Mouse (Mus musculus): Measurements from ENCODE around the gene Bscl2. TPM values are rescaled to one million over a fixed set of nuclear protein-coding genes. Genes with fewer than 3 reads are reported as not detected.
"Not testable (repeated sequence)": the region's sequence is repeated elsewhere in the genome, so short reads cannot be mapped to it uniquely, and the experiment has no call there.

The Bscl2 gene
- polyA plus RNA-seq, 1 experiment from 2014 or later = 44.9 TPM

- Histone ChIP-seq H3K27me3 (replicated peaks; ENCODE audit: control insufficient read depth, insufficient read depth, low read length) (no peaks in the 10 kb centered on the region), H3K36me3 (ENCODE audit: control insufficient read depth, insufficient read depth, low read length) (peaks cover 44% of the 10 kb centered on the region), H3K4me2 (ENCODE audit: low read depth, low read length) (peak overlapping the region; percentile 92), H3K4me1 (ENCODE audit: control insufficient read depth, insufficient read depth, low read length) (peaks cover 26% of the 10 kb centered on the region), H3K9me3 (ENCODE audit: control insufficient read depth, low read length) (no peaks in the 10 kb centered on the region), H3K9ac (ENCODE audit: low read depth, low read length) (peak overlapping the region; percentile 96), H3K27ac (replicated peaks; ENCODE audit: low read depth, low read length) (peak overlapping the region; percentile 99), H3K4me3 (ENCODE audit: low read depth, low read length) (peak overlapping the region; percentile 97)
- WGBS = under 1% methylated on average over 38 of the region's 48 CpGs
- no peak for DNase-seq (ENCODE audit: low spot score)
- ATAC-seq (ENCODE audit: low read depth) = peak; percentile 1; the same call in 1 of the 2 replicates
These were observed 16.8 kb upstream of the Bscl2 start for GRCm38 (mm10) chr19:8820424-8820956.

GRCm38 (mm10) chr19:8821146-8821545 is 16.1 kb upstream of the Bscl2 start:
- under 1% methylated on average over 7 of the region's 7 CpGs for WGBS
- Histone ChIP-seq H3K4me2 (ENCODE audit: low read depth, low read length) (peak overlapping the region; percentile 92), H3K27me3 (replicated peaks; ENCODE audit: control insufficient read depth, insufficient read depth, low read length) (no peaks in the 10 kb centered on the region), H3K4me3 (ENCODE audit: low read depth, low read length) (peak overlapping the region; percentile 97), H3K4me1 (ENCODE audit: control insufficient read depth, insufficient read depth, low read length) (peaks cover 26% of the 10 kb centered on the region), H3K9ac (ENCODE audit: low read depth, low read length) (peak overlapping the region; percentile 96), H3K27ac (replicated peaks; ENCODE audit: low read depth, low read length) (peak overlapping the region; percentile 99; the same call in 1 of the 2 replicates), H3K9me3 (ENCODE audit: control insufficient read depth, low read length) (no peaks in the 10 kb centered on the region), H3K36me3 (ENCODE audit: control insufficient read depth, insufficient read depth, low read length) (peaks cover 44% of the 10 kb centered on the region)
- DNase-seq (ENCODE audit: low spot score) (no peak), ATAC-seq (ENCODE audit: low read depth) (no peak)

GRCm38 (mm10) chr19:8822696-8823095 is 14.6 kb upstream of the Bscl2 start:
- no peak for DNase-seq (ENCODE audit: low spot score)
- Histone ChIP-seq H3K4me1 (ENCODE audit: control insufficient read depth, insufficient read depth, low read length) (peaks cover 16% of the 10 kb centered on the region), H3K27me3 (replicated peaks; ENCODE audit: control insufficient read depth, insufficient read depth, low read length) (no peaks in the 10 kb centered on the region), H3K4me2 (ENCODE audit: low read depth, low read length) (peak overlapping the region; percentile 92), H3K4me3 (ENCODE audit: low read depth, low read length) (peak overlapping the region; percentile 97), H3K36me3 (ENCODE audit: control insufficient read depth, insufficient read depth, low read length) (peaks cover 51% of the 10 kb centered on the region), H3K9ac (ENCODE audit: low read depth, low read length) (0 out of 2 replicates have a peak overlapping the region, but pooled peaks have one; percentile 96), H3K27ac (replicated peaks; ENCODE audit: low read depth, low read length) (no peak overlapping the region), H3K9me3 (ENCODE audit: control insufficient read depth, low read length) (no peaks in the 10 kb centered on the region)
- ATAC-seq (ENCODE audit: low read depth) = no peak
- WGBS = 76% methylated on average over 8 of the region's 8 CpGs

- DNase-seq (ENCODE audit: low spot score) = no peak
- Histone ChIP-seq H3K4me3 (ENCODE audit: low read depth, low read length) (no peak within 1 kb of the TSS), H3K9me3 (ENCODE audit: control insufficient read depth, low read length) (no peaks in the 10 kb centered on the region), H3K36me3 (ENCODE audit: control insufficient read depth, insufficient read depth, low read length) (peaks cover 100% of the 10 kb centered on the region), H3K4me2 (ENCODE audit: low read depth, low read length) (no peak within 1 kb of the TSS), H3K27me3 (replicated peaks; ENCODE audit: control insufficient read depth, insufficient read depth, low read length) (no peaks in the 10 kb centered on the region), H3K27ac (replicated peaks; ENCODE audit: low read depth, low read length) (no peak within 1 kb of the TSS), H3K9ac (ENCODE audit: low read depth, low read length) (no peak within 1 kb of the TSS), H3K4me1 (ENCODE audit: control insufficient read depth, insufficient read depth, low read length) (no peaks in the 10 kb centered on the region)
- 91% methylated on average over 8 of the region's 8 CpGs for WGBS
- no peak for ATAC-seq (ENCODE audit: low read depth)
These were observed 7.6 kb upstream of the Bscl2 start, which contains the start of gene AC129217.1 for GRCm38 (mm10) chr19:8829660-8830059. Gene AC129217.1 (plus strand): TSS chr19:8829773.

GRCm38 (mm10) chr19:8830664-8831063 is 6.6 kb upstream of the Bscl2 start:
- Histone ChIP-seq H3K4me2 (ENCODE audit: low read depth, low read length) (no peak overlapping the region), H3K9ac (ENCODE audit: low read depth, low read length) (no peak overlapping the region), H3K9me3 (ENCODE audit: control insufficient read depth, low read length) (no peaks in the 10 kb centered on the region), H3K27ac (replicated peaks; ENCODE audit: low read depth, low read length) (no peak overlapping the region), H3K36me3 (ENCODE audit: control insufficient read depth, insufficient read depth, low read length) (peaks cover 97% of the 10 kb centered on the region), H3K4me1 (ENCODE audit: control insufficient read depth, insufficient read depth, low read length) (no peaks in the 10 kb centered on the region), H3K27me3 (replicated peaks; ENCODE audit: control insufficient read depth, insufficient read depth, low read length) (no peaks in the 10 kb centered on the region), H3K4me3 (ENCODE audit: low read depth, low read length) (no peak overlapping the region)
- ATAC-seq (ENCODE audit: low read depth) (no peak), DNase-seq (ENCODE audit: low spot score) (no peak)
- WGBS = 95% methylated on average over 8 of the region's 8 CpGs

- ATAC-seq (ENCODE audit: low read depth) = no peak
- Histone ChIP-seq H3K27ac (replicated peaks; ENCODE audit: low read depth, low read length) (no peak overlapping the region), H3K9ac (ENCODE audit: low read depth, low read length) (no peak overlapping the region), H3K27me3 (replicated peaks; ENCODE audit: control insufficient read depth, insufficient read depth, low read length) (no peaks in the 10 kb centered on the region), H3K4me2 (ENCODE audit: low read depth, low read length) (no peak overlapping the region), H3K9me3 (ENCODE audit: control insufficient read depth, low read length) (no peaks in the 10 kb centered on the region), H3K4me1 (ENCODE audit: control insufficient read depth, insufficient read depth, low read length) (no peaks in the 10 kb centered on the region), H3K36me3 (ENCODE audit: control insufficient read depth, insufficient read depth, low read length) (peaks cover 96% of the 10 kb centered on the region), H3K4me3 (ENCODE audit: low read depth, low read length) (no peak overlapping the region)
- DNase-seq (ENCODE audit: low spot score) = no peak
- 86% methylated on average over 11 of the region's 11 CpGs for WGBS
These were observed 6.0 kb upstream of the Bscl2 start for GRCm38 (mm10) chr19:8831262-8831661.

- H3K9me3 ChIP-seq (ENCODE audit: control insufficient read depth, low read length) = no peaks in the 10 kb centered on the region
- DNase-seq (ENCODE audit: low spot score) (no peak), ATAC-seq (ENCODE audit: low read depth) (no peak)
- H3K4me3 ChIP-seq (ENCODE audit: low read depth, low read length) = no peak overlapping the region
- H3K27me3 ChIP-seq (replicated peaks; ENCODE audit: control insufficient read depth, insufficient read depth, low read length) = no peaks in the 10 kb centered on the region
- no peaks in the 10 kb centered on the region; the same call in 1 of the 2 replicates for H3K4me1 ChIP-seq (ENCODE audit: control insufficient read depth, insufficient read depth, low read length)
- no peak overlapping the region for H3K4me2 ChIP-seq (ENCODE audit: low read depth, low read length)
- H3K27ac ChIP-seq (replicated peaks; ENCODE audit: low read depth, low read length) = no peak overlapping the region
- H3K36me3 ChIP-seq (ENCODE audit: control insufficient read depth, insufficient read depth, low read length) = peaks cover 80% of the 10 kb centered on the region
- no peak overlapping the region for H3K9ac ChIP-seq (ENCODE audit: low read depth, low read length)
- 94% methylated on average over 4 of the region's 4 CpGs for WGBS
These were observed 4.3 kb upstream of the Bscl2 start for GRCm38 (mm10) chr19:8832971-8833370.

- ATAC-seq (ENCODE audit: low read depth); DNase-seq (ENCODE audit: low spot score); H3K4me2 ChIP-seq (ENCODE audit: low read depth, low read length); H3K27ac ChIP-seq (replicated peaks; ENCODE audit: low read depth, low read length); H3K9me3 ChIP-seq (ENCODE audit: control insufficient read depth, low read length); H3K27me3 ChIP-seq (replicated peaks; ENCODE audit: control insufficient read depth, insufficient read depth, low read length); H3K9ac ChIP-seq (ENCODE audit: low read depth, low read length); H3K4me3 ChIP-seq (ENCODE audit: low read depth, low read length): not testable (repeated sequence)
- WGBS = 96% methylated on average over 10 of the region's 10 CpGs
- Histone ChIP-seq H3K4me1 (ENCODE audit: control insufficient read depth, insufficient read depth, low read length) (peaks cover 23% of the 10 kb centered on the region), H3K36me3 (ENCODE audit: control insufficient read depth, insufficient read depth, low read length) (peaks cover 46% of the 10 kb centered on the region)
These were observed 940 bp upstream of the Bscl2 start for GRCm38 (mm10) chr19:8836327-8836726.

All from embryonic facial prominence, embryonic 14.5 days (tissue).